Mouse (Mus musculus): ENCODE measurements around the gene Sp1. TPM values are rescaled to one million over a fixed set of nuclear protein-coding genes. Genes with fewer than 3 reads are reported as not detected.
A peak's percentile ranks its signal among the peaks of the same experiment; 100 is the strongest.

Gene Sp1
- polyA plus RNA-seq, 1 experiment = 11.7 TPM

DNA sequence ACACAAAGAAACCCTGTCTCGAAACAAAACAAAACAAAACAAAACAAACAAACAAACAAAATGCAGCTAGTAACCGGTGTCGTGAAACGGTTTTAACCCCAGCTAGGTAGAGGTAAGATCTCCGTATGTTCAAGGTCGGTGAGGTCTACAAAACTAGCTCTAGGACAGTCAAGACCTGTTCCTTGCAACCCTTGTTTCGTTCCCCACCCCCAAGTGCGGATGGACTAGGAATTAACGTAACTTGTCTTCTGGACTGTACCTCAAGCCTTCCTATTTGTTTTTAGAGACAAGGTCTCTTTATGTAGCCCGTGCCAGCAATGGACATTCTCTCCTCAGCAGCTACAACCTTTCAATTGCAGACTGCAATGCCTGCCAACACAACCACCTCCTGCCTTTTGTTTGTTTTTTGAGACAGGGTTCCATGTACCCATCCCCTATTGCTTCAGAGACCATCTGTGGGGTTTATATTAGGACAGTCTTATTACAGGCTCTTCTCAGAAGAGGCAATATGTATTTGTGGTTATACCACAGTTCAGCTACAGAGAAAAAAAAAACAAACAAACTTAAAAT lies 5.4 kb upstream of the Sp1 start:
- H3K4me2 ChIP-seq (ENCODE audit: low read depth) = peak overlapping the region; percentile 89
- H3K36me3 ChIP-seq (ENCODE audit: control insufficient read depth, insufficient read depth) = no peaks in the 10 kb centered on the region
- H3K79me2 ChIP-seq (ENCODE audit: control insufficient read depth, insufficient read depth) = no peaks in the 10 kb centered on the region
- no peak for TF ChIP-seq MYOD1 (IDR thresholded peaks at IDR 0.05; ENCODE audit: control insufficient read depth in 1 of 3, insufficient read length in 2 of 3, low read depth in 2 of 3)
- TF ChIP-seq CEBPB (IDR thresholded peaks at IDR 0.05; ENCODE audit: insufficient read depth, poor library complexity, severe bottlenecking) = 0 out of 2 replicates have a peak, but pooled peaks have one; percentile 26
- peak overlapping the region; percentile 44 for H3K4me3 ChIP-seq
- H3K27me3 ChIP-seq (ENCODE audit: control insufficient read depth, insufficient read depth, insufficient read length) = no peaks in the 10 kb centered on the region
- no peak overlapping the region for H3ac ChIP-seq (ENCODE audit: control insufficient read depth, insufficient read length)

DNA sequence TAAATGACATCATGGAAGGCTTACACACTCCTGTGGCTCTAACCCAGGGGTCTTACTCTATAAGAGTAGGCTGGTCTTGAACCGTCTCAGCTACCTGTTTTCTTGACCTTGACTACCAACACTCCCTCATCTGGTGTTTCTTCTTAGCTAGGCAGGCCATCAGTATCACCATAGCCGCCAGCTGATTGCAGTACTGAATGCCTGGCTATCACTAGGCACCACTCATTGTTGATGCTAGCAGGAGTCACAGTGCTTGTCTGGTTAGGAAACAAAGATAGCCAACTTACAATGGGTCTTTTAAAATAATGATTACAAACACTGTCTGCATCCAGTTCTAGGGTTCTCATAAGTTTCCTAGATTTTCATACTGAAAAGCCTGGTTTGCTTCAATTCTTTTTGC lies 4.7 kb upstream of the Sp1 start:
- Histone ChIP-seq H3ac (ENCODE audit: control insufficient read depth, insufficient read length) (no peak overlapping the region), H3K27me3 (ENCODE audit: control insufficient read depth, insufficient read depth, insufficient read length) (no peaks in the 10 kb centered on the region), H3K79me2 (ENCODE audit: control insufficient read depth, insufficient read depth) (no peaks in the 10 kb centered on the region), H3K4me3 (no peak overlapping the region), H3K4me2 (ENCODE audit: low read depth) (no peak overlapping the region), H3K36me3 (ENCODE audit: control insufficient read depth, insufficient read depth) (no peaks in the 10 kb centered on the region)
- TF ChIP-seq POLR2AphosphoS2 (IDR thresholded peaks at IDR 0.05; ENCODE audit: insufficient read length, low read depth) (no peak), POLR2A (IDR thresholded peaks at IDR 0.05; ENCODE audit: insufficient read length, low read depth) (no peak), TCF12 (IDR thresholded peaks at IDR 0.05; ENCODE audit: insufficient read depth, poor library complexity, severe bottlenecking) (no peak), MAX (IDR thresholded peaks at IDR 0.05; ENCODE audit: low read depth) (no peak), SRF (IDR thresholded peaks at IDR 0.05; ENCODE audit: control insufficient read depth, insufficient read length, low read depth) (no peak), CEBPB (IDR thresholded peaks at IDR 0.05; ENCODE audit: insufficient read depth, poor library complexity, severe bottlenecking) (no peak), E2F4 (IDR thresholded peaks at IDR 0.05; ENCODE audit: insufficient read depth) (no peak), MYOG (IDR thresholded peaks at IDR 0.05; ENCODE audit: control insufficient read depth in 1 of 3, insufficient read depth in 1 of 3, insufficient read length in 2 of 3, low read depth in 2 of 3) (no peak), REST (IDR thresholded peaks at IDR 0.05; ENCODE audit: insufficient read depth, insufficient read length) (no peak), MYOD1 (IDR thresholded peaks at IDR 0.05; ENCODE audit: control insufficient read depth in 1 of 3, insufficient read length in 2 of 3, low read depth in 2 of 3) (no peak)

DNA sequence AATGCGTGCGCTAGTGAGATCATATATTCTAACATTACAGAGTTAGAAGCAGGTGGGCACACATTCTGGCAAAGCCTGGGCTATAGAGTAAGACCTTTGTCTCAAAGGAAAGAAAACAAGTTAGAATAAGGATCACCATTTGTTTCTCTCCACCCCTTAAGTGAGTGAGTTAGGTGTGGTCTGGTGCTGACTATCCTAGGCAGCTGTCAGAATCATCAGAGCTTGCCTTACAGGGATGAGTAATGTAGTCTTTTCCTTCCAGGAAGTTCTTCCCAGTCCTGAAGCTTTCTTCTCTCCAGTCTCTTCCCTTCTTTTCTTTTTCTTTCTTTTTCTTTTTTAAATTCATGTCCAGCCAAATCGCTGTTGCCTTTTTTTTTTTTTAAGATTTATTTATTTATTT lies 3.7 kb upstream of the Sp1 start:
- peaks cover 5% of the 10 kb centered on the region for H3K79me2 ChIP-seq (ENCODE audit: control insufficient read depth, insufficient read depth)
- no peaks in the 10 kb centered on the region for H3K27me3 ChIP-seq (ENCODE audit: control insufficient read depth, insufficient read depth, insufficient read length)
- TF ChIP-seq CEBPB (IDR thresholded peaks at IDR 0.05; ENCODE audit: insufficient read depth, poor library complexity, severe bottlenecking) (no peak), MYOD1 (IDR thresholded peaks at IDR 0.05; ENCODE audit: control insufficient read depth in 1 of 3, insufficient read length in 2 of 3, low read depth in 2 of 3) (peak; percentile 35 to 80 (median 44)), MYOG (IDR thresholded peaks at IDR 0.05; ENCODE audit: control insufficient read depth in 1 of 3, insufficient read depth in 1 of 3, insufficient read length in 2 of 3, low read depth in 2 of 3) (peak in 1 of 3 experiments; percentile 64)
- H3K4me2 ChIP-seq (ENCODE audit: low read depth) = peak overlapping the region; percentile 57
- H3K4me3 ChIP-seq = no peak overlapping the region
- H3ac ChIP-seq (ENCODE audit: control insufficient read depth, insufficient read length) = no peak overlapping the region
- H3K36me3 ChIP-seq (ENCODE audit: control insufficient read depth, insufficient read depth) = no peaks in the 10 kb centered on the region

DNA sequence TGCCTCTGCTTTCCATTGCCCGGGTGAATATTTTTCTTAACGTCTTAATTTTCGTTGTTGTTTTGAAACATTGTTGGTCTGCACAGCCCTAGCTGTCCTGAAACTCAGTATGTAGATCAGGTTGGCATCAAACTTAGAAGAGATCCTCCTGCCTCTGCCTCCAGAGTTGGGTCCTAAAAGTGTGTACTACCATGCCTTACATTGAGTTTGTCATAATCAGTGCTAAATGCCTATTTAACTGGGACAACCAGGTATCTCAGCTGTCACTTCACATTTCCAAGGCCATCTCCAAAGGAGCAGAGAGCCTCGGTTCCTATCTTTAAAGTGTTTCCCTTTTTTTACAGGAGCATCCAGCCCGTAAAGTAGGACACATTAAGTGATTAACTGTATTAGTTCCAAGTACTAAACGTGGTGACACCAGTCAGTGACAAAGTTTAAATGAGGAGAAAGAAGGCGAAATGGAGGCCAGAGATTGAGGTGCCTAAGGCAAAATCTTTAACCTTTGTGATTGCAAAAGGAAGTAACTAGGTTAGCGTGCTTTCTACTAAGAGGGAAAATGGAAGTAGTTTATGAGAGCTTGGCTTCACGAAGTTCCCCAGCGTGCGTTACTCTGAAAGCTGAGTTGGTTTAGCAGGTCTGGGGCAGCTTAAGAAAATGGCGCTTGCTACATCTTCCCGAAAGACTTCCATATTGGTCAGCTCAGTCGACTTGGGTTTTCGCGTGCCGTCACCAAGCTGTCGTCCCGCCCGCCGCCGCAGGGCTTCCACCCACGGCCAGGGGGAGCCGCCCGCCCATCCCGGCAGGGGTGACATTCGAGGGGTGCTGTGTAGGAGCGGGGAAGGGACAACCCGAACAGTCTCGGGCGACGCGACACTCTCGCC lies 1.1 kb upstream of the Sp1 start:
- peaks cover 31% of the 10 kb centered on the region for H3K79me2 ChIP-seq (ENCODE audit: control insufficient read depth, insufficient read depth)
- no peaks in the 10 kb centered on the region for H3K27me3 ChIP-seq (ENCODE audit: control insufficient read depth, insufficient read depth, insufficient read length)
- peak overlapping the region; percentile 100 for H3K4me2 ChIP-seq (ENCODE audit: low read depth)
- peak overlapping the region; percentile 38 for H3ac ChIP-seq (ENCODE audit: control insufficient read depth, insufficient read length)
- H3K36me3 ChIP-seq (ENCODE audit: control insufficient read depth, insufficient read depth) = peaks cover 18% of the 10 kb centered on the region
- H3K4me3 ChIP-seq = peak overlapping the region; percentile 33
- TF ChIP-seq CEBPB (IDR thresholded peaks at IDR 0.05; ENCODE audit: insufficient read depth, poor library complexity, severe bottlenecking) (no peak), USF1 (IDR thresholded peaks at IDR 0.05; ENCODE audit: low read depth) (no peak), E2F4 (IDR thresholded peaks at IDR 0.05; ENCODE audit: insufficient read depth) (peak; percentile 2), TCF12 (IDR thresholded peaks at IDR 0.05; ENCODE audit: insufficient read depth, poor library complexity, severe bottlenecking) (no peak), REST (IDR thresholded peaks at IDR 0.05; ENCODE audit: insufficient read depth, insufficient read length) (no peak), MYOD1 (IDR thresholded peaks at IDR 0.05; ENCODE audit: control insufficient read depth in 1 of 3, insufficient read length in 2 of 3, low read depth in 2 of 3) (no peak), POLR2AphosphoS2 (IDR thresholded peaks at IDR 0.05; ENCODE audit: insufficient read length, low read depth) (no peak), SRF (IDR thresholded peaks at IDR 0.05; ENCODE audit: control insufficient read depth, insufficient read length, low read depth) (no peak), MAX (IDR thresholded peaks at IDR 0.05; ENCODE audit: low read depth) (no peak), POLR2A (IDR thresholded peaks at IDR 0.05; ENCODE audit: insufficient read length, low read depth) (peak; percentile 100), TCF3 (IDR thresholded peaks at IDR 0.05; ENCODE audit: insufficient read length, low read depth) (no peak), MYOG (IDR thresholded peaks at IDR 0.05; ENCODE audit: control insufficient read depth in 1 of 3, insufficient read depth in 1 of 3, insufficient read length in 2 of 3, low read depth in 2 of 3) (peak in 1 of 3 experiments; percentile 20)
